Mouse (Mus musculus) liver, embryonic 14.5 days (tissue): ENCODE measurements around the gene Tbc1d10c.

Experiments used
- CTCF ChIP-seq: IDR thresholded peaks from 2 replicates; pipeline ENCODE4 v1.5.1; 2016; ENCODE audit warnings: antibody characterized with exemption, low read depth, control low read depth
- EP300 ChIP-seq: IDR thresholded peaks from 2 replicates; pipeline ENCODE4 v1.6.1; 2016; ENCODE audit warnings: antibody characterized with exemption, low read depth

GRCm38 (mm10) chr19:4227446-4227845 is 36.4 kb upstream of the Tbc1d10c start:
- no peak for TF ChIP-seq CTCF
- no peak for TF ChIP-seq EP300
